Mouse (Mus musculus) skeletal muscle tissue, adult 2 months (tissue): ENCODE measurements around the gene Nop9.

ENCODE experiments used
- DNase-seq: peaks from one replicate; pipeline ENCODE4 v3.0.0-alpha.2; 2012; ENCODE audit warnings: low read depth, low spot score

Nop9 gene

GRCm38 (mm10) chr14:55727889-55728685 lies 17.4 kb upstream of the Nop9 start:
- no peak for DNase-seq

- DNase-seq: no peak
These were observed 15.4 kb upstream of the Nop9 start for GRCm38 (mm10) chr14:55730116-55730515.

- DNase-seq: no peak
These were observed 14.9 kb upstream of the Nop9 start for GRCm38 (mm10) chr14:55730531-55731032.

GRCm38 (mm10) chr14:55733889-55734288 lies 11.6 kb upstream of the Nop9 start:
- DNase-seq: no peak

DNA sequence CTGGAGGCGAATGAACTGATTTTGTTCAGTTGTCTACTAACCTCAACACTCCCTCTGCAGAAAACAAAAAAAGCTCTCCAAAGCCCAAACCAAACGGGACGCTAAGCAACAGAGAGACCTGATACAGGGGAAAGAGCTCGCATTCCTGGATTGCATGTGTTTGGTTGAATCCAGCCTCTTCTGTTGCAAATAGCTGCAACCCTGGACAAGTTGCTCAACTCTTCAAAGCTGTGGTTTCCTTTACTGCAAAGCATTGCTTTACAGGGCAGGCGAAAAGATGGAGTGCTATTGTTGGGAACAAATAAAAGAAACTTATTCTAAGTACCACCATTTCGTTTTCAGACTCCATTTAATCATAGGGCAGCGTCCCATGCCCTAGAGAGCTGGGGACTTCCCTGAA lies 10.6 kb upstream of the Nop9 start:
- no peak for DNase-seq

DNA sequence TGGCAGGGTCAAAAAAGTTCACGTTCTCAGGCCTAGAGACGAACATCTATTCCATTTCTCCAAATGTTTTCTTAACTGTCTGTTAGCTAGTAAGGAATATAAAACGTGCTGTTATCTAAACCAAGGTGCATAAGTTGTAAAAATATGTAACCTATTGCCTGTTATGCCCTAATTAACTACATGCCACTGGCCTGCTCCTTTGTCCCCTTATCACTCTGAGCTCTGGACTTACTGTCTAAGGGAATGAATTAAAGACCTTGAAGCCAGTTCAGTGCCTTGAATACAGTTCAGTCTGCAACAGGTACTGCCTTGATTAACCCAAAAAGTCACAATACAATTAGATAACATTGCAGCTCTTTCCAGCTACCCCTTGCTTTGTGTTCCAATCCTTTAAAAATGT lies 10.2 kb upstream of the Nop9 start:
- DNase-seq: no peak

DNA sequence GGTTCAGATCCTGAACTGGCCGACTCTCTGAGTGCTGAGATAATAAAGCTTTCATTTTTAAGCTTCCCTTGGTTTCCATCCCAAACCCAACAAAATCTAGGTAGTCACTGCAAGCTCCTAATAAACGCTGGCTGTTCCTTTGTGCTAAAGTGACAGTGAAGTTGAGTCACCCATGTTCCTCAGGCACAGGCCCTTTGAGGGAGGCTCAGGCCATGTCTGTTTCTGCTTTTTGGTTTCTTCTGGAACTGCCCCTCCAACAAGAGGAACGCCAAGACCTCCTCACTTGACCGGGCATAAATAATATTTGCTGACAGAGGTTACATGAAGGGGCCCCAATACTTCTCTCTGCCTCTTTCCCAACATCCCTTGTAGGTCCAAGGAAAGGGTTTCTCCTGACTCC lies 9.7 kb upstream of the Nop9 start:
- DNase-seq: no peak

- DNase-seq: no peak
These were observed 8.3 kb upstream of the Nop9 start for GRCm38 (mm10) chr14:55737086-55737687.

GRCm38 (mm10) chr14:55743711-55744110 lies 1.8 kb upstream of the Nop9 start:
- DNase-seq: peak; percentile 80

GRCm38 (mm10) chr14:55745861-55746237 lies 356 bp downstream of the Nop9 start:
- no peak for DNase-seq

GRCm38 (mm10) chr14:55747051-55747847 lies 1.8 kb downstream of the Nop9 start:
- DNase-seq: no peak

DNA sequence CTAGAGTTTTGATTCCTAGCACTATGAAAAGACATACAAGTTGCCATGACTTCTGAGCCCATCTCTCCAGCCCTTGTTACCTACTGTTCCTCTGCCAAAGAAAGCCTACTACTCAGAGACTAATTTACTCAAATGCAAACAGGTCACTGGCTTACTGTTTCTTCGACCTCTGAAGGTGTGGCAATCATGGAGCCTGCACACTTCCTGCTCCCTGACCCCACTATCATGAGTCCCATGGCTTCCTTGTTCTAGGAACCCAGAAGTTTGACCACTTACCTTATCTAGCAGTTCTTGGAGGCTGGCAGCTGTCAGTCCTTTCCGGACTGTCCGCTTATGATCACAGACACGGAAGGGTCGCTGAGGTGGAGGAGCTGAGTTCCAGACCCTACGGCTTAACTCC lies 12.1 kb downstream of the Nop9 start:
- DNase-seq: no peak

DNA sequence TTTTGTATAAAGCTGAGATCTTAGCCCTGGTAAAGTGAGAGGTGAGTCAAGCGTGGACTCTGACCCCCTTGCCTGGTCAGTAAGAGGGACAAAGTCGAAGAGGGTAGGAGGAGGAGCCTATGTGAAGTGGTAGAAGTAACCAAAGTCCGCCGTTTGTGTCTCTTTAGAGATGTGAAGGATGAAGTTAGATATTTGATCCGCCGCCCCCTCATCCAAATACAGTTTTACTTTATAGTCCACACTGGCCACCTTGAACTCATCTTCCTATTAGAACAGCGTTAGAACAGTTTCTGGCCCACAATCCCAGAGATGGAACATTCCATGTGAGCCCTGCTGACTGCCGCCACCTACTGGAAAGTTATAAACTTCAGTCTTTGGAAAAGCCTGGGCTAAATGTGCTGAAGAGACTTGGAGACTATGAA lies 12.9 kb downstream of the Nop9 start, which contains the start of gene Cideb:
Gene Cideb (minus strand): TSS at position 96 of the 422 bp plus-strand sequence.
- no peak for DNase-seq

DNA sequence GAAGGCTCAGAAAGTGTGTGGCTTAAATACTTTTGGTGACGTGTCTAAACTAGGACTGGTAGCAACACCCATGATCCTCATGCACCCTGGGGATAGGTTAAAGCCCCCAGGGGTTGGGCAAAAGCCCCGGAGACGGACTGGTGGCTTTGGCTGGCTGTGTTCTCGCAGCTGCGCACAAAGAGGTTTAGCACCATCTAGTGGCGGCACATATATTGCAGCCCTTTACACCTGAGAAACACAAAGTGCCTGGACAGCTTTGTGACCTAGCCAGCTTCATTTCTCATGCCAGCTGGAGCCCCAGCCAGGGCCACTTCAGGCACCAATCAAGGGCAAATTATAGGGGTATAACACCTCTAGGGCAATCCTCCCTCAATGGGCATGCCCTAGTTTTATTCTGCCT lies 14.7 kb downstream of the Nop9 start:
- peak; percentile 58 for DNase-seq

GRCm38 (mm10) chr14:55761163-55761562 lies 15.7 kb downstream of the Nop9 start, which contains the start of gene Ltb4r2:
Gene Ltb4r2 (plus strand): TSS chr14:55761428.
- no peak for DNase-seq

- DNase-seq: no peak
These were observed 16.7 kb downstream of the Nop9 start for GRCm38 (mm10) chr14:55762001-55762821.

DNA sequence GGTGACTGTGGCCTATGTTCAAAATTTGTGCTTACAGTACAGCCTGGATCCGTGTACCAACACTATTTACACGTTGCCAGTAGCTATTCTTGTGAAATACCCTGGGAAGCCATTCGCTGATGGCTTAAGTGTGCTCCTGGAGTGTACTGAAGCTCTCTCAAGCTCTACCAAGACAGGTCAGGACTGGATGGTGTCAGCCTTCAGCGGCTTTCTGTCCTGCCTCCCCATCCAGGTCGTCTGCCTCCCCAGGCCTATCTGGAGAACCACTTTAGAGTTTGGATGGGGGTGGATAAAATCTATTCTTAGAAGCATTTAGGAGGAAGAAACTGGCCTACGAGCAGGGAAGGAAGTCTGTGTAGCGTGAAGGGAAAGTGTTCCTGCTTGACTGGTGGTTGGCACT lies 17.7 kb downstream of the Nop9 start:
- DNase-seq: no peak

DNA sequence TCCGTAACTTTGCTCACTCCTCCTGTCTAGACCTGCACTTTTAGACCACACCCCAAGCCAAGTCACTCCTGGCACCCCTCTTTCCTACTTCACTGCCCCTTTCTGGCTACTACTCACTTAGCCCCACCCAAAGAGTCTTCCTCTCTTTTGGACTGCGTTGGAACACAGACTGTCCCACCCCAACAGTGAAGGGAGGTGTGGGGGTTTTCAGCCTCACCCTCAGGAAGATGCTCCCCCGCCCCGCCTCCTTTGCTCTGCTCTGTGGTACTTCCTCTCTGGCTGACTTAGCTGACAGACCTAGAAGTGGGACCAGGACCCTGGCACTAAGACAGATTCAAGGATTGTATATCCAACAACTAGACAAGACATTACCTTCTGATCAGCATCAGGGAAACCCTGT lies 20.2 kb downstream of the Nop9 start, which contains the start of gene Ltb4r1:
Gene Ltb4r1 (plus strand): TSS at position 267 of the 400 bp plus-strand sequence.
- DNase-seq: no peak

- DNase-seq: no peak
These were observed 22.3 kb downstream of the Nop9 start for GRCm38 (mm10) chr14:55767519-55768414.

DNA sequence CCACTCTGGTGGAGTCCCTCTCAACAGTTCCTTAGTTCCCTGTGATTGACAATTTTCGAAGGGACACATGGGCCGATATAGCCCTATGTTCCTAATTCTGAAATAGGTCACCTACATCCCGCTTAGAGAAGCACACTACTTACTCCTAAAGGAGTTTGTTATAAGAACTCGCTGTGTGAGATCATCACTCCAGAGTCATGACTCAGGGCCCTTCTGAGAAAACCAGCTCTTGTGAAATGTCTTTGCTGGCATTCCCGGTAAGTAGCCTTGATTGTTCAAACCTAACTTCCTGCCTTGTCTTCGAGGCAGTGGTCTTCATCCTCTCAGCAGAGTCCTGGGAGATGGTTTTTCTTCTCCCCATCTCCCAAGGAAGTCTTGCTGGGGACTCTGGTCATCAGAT lies 23.1 kb downstream of the Nop9 start:
- DNase-seq: no peak
